Mouse (Mus musculus) embryonic facial prominence, embryonic 12.5 days (tissue): Measurements from ENCODE around the gene Gpr179. TPM values are rescaled to one million over a fixed set of nuclear protein-coding genes. Genes with fewer than 3 reads are reported as not detected.
A peak's percentile ranks its signal among the peaks of the same experiment; 100 is the strongest.
"Not testable (repeated sequence)": the region's sequence is repeated elsewhere in the genome, so short reads cannot be mapped to it uniquely, and the experiment has no call there.

Source experiments
- ATAC-seq: fragments of 200-750 bp; cut with Nextera tagmentation; 2 replicates; pipeline ENCODE4 v1.8.0; 2017; ENCODE audit not compliant: insufficient number of reproducible peaks, insufficient read depth, low FRiP score, low TSS enrichment
- H3K27ac ChIP-seq: fragments of 300-500 bp; sonication (generic); 2 replicates; pipeline ENCODE4 v1.5.1; 2016; ENCODE audit warnings: mild to moderate bottlenecking
- H3K27me3 ChIP-seq: fragments of 300-500 bp; sonication (generic); 2 replicates; pipeline ENCODE4 v1.6.1; 2016; ENCODE audit warnings: mild to moderate bottlenecking, moderate library complexity
- H3K36me3 ChIP-seq: fragments of 300-500 bp; sonication (generic); 2 replicates; pipeline ENCODE4 v1.6.1; 2016; ENCODE audit warnings: mild to moderate bottlenecking
- H3K4me1 ChIP-seq: fragments of 300-500 bp; sonication (generic); 2 replicates; pipeline ENCODE4 v1.6.1; 2016
- H3K4me2 ChIP-seq: fragments of 300-500 bp; sonication (generic); replicated peaks from 2 replicates; pipeline ENCODE4 v1.6.1; 2016; ENCODE audit warnings: mild to moderate bottlenecking, moderate library complexity
- H3K4me3 ChIP-seq: fragments of 300-500 bp; sonication (generic); 2 replicates; pipeline ENCODE4 v1.5.1; 2016; ENCODE audit warnings: mild to moderate bottlenecking
- H3K9ac ChIP-seq: fragments of 300-500 bp; sonication (generic); 2 replicates; pipeline ENCODE4 v1.6.1; 2016; ENCODE audit warnings: mild to moderate bottlenecking, moderate library complexity
- H3K9me3 ChIP-seq: fragments of 300-500 bp; sonication (generic); 2 replicates; pipeline ENCODE4 v1.6.1; 2016; ENCODE audit warnings: mild to moderate bottlenecking, moderate library complexity
- WGBS: fragments of 180-500 bp; shearing (Covaris S2); methylation state at CpG from one replicate; pipeline ENCODE4 v1.1.7; 2016; 5-methylcytosine and 5-hydroxymethylcytosine counted together
- polyA plus RNA-seq: library from polyadenylated mRNA; unstranded; fragments of >200 nt; fragmentation: Nextera tagmentation; extraction: Ambion mirVana; gene quantifications from 2 replicates; pipeline ENCODE4 v1.2.1, GENCODE M21; 2016

Gpr179 gene
- polyA plus RNA-seq, 1 experiment from 2014 or later, result 0.15 TPM

DNA sequence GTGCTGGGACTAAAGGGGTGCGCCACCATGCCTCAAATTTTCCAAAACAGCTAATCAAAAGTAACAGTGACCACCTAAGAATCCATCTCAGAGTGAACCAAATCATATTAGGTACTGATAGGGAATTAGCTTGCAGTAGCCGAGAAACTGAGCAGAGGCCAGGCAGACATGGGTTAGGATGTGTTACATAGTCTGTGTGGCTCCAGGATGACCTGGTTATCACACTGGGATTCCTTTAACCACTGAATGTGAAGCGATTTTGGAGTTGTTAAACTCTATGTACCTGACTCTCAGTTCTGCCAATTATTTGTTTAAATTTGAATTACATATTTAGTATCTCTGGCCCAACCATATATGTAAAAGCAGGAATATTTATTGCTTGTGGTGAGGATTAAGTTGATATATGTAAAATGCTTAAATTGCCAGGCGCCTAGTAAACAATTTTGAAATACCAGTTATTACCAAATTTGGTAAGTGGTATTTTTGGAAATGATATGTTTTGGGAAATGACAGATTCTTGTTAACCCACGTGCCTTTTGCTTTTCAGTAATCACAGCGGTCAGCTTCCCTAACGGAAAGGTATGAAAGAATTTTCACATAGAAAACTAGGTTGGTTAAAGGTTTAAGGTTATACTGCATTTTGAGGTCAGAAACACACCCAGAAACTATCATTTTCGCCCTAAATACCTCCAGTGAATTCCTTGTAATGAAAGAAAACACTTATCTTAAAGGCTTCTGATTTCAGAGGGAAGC, 37.0 kb downstream of the Gpr179 start:
- H3K4me3 ChIP-seq, result peak overlapping the region; percentile 46
- H3K27me3 ChIP-seq, result no peaks in the 10 kb centered on the region
- peak overlapping the region; percentile 61 for H3K27ac ChIP-seq
- H3K9ac ChIP-seq, result no peak overlapping the region
- WGBS, result 45% methylated on average over 8 of the region's 8 CpGs
- no peaks in the 10 kb centered on the region for H3K36me3 ChIP-seq
- ATAC-seq, result no peak
- peak overlapping the region; percentile 18; the same call in 1 of the 2 replicates for H3K4me2 ChIP-seq
- H3K4me1 ChIP-seq, result peaks cover 13% of the 10 kb centered on the region
- H3K9me3 ChIP-seq, result no peaks in the 10 kb centered on the region

DNA sequence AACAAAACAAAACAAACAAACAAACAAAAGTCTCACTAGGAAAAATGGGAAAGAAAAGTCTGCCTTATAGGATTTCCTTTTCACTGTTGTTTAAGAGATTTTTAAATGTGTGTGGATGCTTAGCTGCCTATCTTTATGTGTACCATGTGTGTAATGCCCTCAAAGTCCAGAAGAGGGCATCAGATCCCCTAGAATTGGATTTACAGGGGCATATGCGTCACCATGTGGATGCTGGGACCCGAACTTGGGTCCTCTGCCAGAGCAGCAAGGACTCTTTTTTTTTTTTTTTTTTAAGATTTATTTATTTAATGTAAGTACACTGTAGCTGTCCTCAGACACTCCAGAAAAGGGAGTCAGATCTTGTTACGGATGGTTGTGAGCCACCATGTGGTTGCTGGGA, 37.8 kb downstream of the Gpr179 start:
- H3K4me3 ChIP-seq, result no peak overlapping the region
- H3K4me2 ChIP-seq, result no peak overlapping the region
- peaks cover 20% of the 10 kb centered on the region for H3K4me1 ChIP-seq
- no peak overlapping the region for H3K27ac ChIP-seq
- no peaks in the 10 kb centered on the region for H3K27me3 ChIP-seq
- H3K9ac ChIP-seq, result no peak overlapping the region
- ATAC-seq, result no peak
- 90% methylated on average over 3 of the region's 3 CpGs for WGBS
- no peaks in the 10 kb centered on the region for H3K36me3 ChIP-seq
- no peaks in the 10 kb centered on the region for H3K9me3 ChIP-seq

DNA sequence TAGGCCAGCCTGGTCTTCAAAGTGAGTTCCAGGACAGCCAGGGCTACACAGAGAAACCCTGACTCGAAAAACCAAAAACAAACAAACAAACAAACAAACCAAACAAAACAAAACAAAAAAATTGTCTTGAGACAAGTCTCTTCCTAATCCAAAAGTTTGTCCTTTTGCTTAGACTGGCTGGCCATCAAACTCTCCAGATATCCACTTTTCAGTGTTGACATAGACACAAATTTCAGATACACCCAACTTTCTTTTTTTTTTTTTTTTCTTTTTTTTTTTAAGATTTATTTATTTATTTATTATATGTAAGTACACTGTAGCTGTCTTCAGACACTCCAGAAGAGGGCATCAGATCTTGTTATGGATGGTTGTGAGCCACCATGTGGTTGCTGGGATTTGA, 39.0 kb downstream of the Gpr179 start:
- not testable (repeated sequence) for H3K27ac ChIP-seq, H3K9me3 ChIP-seq, ATAC-seq, H3K4me3 ChIP-seq, H3K9ac ChIP-seq, H3K36me3 ChIP-seq, H3K4me2 ChIP-seq, H3K27me3 ChIP-seq
- H3K4me1 ChIP-seq, result peaks cover 20% of the 10 kb centered on the region
- WGBS, result 73% methylated on average over 1 of the region's 1 CpGs

DNA sequence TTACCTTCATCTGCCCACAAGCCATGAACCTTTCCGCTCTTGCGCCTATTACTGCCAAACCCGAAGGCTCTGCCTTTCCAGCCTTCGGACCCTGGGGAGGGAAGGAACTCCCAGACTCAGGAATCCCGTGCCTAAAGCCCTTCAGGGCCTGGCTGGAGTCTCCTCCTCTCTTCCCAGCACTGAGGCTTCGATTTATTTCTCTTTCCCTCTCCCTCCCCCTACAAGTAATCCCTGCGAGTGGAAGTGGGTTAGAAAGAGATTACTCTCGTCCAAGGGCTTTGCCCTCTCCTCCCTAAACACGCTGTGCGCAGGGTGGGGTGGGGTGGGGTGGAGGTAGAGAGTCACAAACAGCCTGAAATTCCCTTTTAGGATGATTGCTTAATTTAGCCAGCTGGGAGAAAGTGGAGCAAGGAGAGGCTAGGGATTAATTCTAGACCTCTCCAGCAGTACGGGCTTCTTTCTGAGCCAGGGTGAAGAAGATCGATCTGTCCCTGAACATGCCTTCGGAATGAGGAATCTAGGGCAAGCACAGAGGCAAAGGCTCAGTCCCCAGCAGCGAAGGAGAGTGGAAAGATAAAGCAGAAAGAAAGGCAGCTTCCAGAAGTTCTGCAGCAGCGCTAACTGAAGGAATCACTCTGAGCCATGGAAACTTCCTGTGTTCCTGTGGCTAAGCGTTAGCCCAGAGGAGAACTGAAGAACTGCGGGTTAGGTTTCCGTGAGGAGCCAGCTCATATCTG, 40.8 kb downstream of the Gpr179 start:
- H3K27me3 ChIP-seq, result no peaks in the 10 kb centered on the region
- H3K9ac ChIP-seq, result peak overlapping the region; percentile 42
- 2% methylated on average over 18 of the region's 18 CpGs for WGBS
- H3K4me3 ChIP-seq, result peak overlapping the region; percentile 23
- no peaks in the 10 kb centered on the region for H3K36me3 ChIP-seq
- peaks cover 20% of the 10 kb centered on the region for H3K4me1 ChIP-seq
- peak overlapping the region; percentile 80 for H3K27ac ChIP-seq
- 0 out of 2 replicates have a peak, but pooled peaks have one; percentile 50 for ATAC-seq
- no peaks in the 10 kb centered on the region for H3K9me3 ChIP-seq
- H3K4me2 ChIP-seq, result peak overlapping the region; percentile 76

DNA sequence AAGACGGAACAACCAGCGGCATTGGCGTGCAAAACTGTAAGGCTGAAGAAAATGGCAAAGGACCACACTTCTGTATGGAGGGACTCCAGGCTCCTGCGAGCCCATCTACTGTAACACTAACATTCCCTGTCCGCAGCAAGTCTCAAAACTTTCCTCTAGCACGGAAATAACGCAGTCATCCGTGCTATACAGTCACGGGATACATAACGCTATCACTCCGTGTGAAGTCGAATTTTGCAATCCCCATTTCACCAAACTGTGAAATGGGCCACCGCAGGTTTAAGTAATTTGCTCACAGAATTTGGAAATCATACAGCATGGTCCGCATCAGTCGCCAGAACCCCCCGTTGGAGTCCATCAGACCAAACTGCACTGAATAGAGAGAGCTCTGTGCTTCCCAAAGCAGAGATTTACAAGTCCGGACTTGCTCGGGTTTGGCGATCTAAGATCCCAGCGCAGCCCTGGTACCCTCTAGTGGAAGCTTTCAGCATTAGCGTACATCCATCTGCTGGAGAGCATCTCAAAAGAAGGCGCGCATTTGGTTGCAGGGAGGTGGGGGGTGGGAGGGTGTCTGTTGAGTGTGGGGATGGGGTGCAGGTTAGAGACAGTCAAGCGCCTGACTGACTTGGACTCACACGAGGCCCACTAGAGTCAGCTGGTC, 41.8 kb downstream of the Gpr179 start:
- peak; percentile 80 for ATAC-seq
- Histone ChIP-seq H3K4me2 (peak overlapping the region; percentile 76), H3K9me3 (no peaks in the 10 kb centered on the region), H3K9ac (peak overlapping the region; percentile 44), H3K27me3 (no peaks in the 10 kb centered on the region), H3K36me3 (no peaks in the 10 kb centered on the region), H3K4me3 (peak overlapping the region; percentile 39), H3K4me1 (peaks cover 20% of the 10 kb centered on the region), H3K27ac (no peak overlapping the region)
- WGBS, result under 1% methylated on average over 25 of the region's 25 CpGs

DNA sequence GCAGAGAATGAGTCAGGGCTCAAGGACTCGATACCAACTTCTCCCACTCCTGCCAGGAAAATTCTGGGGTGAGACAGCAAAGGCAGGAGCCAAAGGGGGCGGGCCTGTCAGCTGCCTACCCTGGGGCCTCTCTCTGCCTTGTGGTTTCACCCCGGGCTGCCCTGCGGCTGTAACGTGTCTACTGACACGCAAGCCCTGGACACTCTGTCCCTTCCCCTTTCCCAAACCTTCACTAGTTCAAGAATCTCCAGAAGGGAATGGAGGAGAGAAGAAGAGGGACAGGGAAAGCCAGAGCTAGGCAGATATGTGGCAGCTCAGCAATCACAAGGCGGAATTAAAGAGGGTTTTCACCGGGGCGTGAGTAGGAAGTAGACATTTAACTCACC, 42.4 kb downstream of the Gpr179 start:
- peak overlapping the region; percentile 76 for H3K4me2 ChIP-seq
- peak overlapping the region; percentile 44 for H3K9ac ChIP-seq
- no peak for ATAC-seq
- no peaks in the 10 kb centered on the region for H3K36me3 ChIP-seq
- H3K4me3 ChIP-seq, result peak overlapping the region; percentile 39
- H3K4me1 ChIP-seq, result peaks cover 20% of the 10 kb centered on the region
- H3K27ac ChIP-seq, result no peak overlapping the region
- H3K27me3 ChIP-seq, result no peaks in the 10 kb centered on the region
- no peaks in the 10 kb centered on the region for H3K9me3 ChIP-seq
- WGBS, result 4% methylated on average over 9 of the region's 9 CpGs

DNA sequence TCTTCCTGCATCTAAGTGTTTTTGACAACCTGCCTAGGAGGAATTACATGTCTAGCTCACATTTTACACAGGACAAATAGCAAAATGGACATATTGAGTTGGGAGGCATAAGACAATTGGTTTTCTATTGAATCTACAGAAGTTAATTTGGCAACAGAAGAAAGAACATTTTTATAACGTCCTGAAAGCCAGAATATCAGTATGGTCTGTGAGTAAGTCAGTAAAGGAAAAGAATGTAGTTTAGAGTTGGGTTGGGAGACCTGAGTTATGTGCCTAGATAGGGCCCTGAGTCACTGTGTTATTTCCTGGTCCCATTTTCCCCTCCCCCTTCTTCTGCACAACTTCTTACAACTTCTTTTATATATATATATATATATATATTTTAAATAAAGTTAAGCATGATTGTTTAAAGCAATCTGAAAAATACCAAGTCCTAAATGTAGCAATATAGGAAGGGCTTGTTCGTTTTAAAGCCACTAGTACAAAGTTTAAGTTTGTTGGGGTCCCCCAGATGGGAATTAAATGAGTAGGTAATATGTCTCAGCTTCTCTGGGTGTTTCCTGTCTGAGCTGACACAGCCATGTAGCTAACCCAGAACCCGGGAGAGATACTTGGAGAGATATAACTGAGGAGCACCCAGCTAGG, 42.9 kb downstream of the Gpr179 start:
- Histone ChIP-seq H3K4me3 (peak overlapping the region; percentile 39), H3K4me2 (peak overlapping the region; percentile 76)

DNA sequence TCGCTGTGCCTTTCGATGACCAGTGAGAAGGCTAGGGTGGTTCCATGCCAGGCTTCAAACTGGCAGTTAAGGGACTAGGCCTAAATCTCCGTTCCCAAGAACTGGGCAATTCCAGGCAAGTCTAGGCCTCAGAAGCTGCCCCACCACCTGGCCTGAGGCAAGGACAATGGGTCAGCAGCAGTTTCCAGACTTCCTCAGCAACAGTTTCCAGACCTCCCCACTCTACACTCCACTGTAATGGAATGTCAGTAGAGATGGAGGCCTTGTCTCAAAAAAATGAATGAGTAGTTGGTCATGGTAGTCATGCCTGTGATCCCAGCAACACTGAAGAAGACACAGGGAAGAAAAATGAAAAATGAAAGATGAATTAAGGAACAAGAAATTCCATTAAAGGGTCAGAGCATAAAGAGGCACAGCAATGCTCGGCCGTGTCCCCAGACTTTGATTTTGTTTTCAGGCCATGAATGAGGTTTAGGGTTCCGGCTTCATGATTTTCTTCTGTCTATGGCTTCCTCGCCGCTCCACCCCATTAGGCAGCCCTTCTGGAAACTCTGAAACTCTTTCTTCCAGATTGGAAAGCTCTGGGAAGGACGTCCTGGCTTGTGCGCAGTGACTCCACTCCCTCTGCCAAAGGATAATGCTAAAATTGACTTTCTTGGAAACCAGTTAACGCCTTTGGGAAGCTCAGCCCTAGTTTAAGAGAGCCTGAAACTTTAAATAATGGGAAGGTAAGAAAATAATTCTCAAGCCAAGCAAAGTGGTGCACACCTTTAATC, 44.4 kb downstream of the Gpr179 start:
- no peak for ATAC-seq
- WGBS, result 93% methylated on average over 11 of the region's 11 CpGs

More for the DNA sequence above, 42.9 kb downstream of the Gpr179 start:
- Histone ChIP-seq H3K4me1 (peaks cover 20% of the 10 kb centered on the region), H3K36me3 (no peaks in the 10 kb centered on the region), H3K9me3 (no peaks in the 10 kb centered on the region), H3K9ac (0 out of 2 replicates have a peak overlapping the region, but pooled peaks have one; percentile 44), H3K27ac (no peak overlapping the region), H3K27me3 (no peaks in the 10 kb centered on the region)
- ATAC-seq, result no peak
- 48% methylated on average over 3 of the region's 3 CpGs for WGBS

DNA sequence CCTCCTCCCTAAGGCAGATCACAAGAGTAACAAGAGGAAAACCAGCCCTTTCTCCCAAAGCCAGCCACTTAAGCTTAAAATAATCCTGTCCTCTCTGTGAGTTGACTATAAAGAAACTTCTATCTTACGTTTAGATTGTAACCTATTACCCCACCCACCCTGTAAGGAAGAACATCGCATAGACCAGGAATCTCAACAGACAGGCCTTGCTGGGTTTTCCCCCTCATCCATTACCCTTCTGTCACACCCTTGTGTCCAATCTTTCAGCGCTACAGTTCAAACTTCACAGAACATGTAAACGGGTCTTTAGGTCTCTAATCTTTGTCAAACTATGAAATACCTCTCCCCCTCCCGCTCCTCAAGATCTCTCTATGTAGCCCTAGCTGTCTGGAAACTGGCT, 47.2 kb downstream of the Gpr179 start:
- 80% methylated on average over 5 of the region's 5 CpGs for WGBS
- Histone ChIP-seq H3K36me3 (no peaks in the 10 kb centered on the region), H3K4me2 (no peak overlapping the region), H3K4me1 (peaks cover 5% of the 10 kb centered on the region), H3K9me3 (no peaks in the 10 kb centered on the region), H3K9ac (no peak overlapping the region), H3K4me3 (no peak overlapping the region), H3K27me3 (no peaks in the 10 kb centered on the region), H3K27ac (no peak overlapping the region)
- no peak for ATAC-seq

More for the DNA sequence above, 44.4 kb downstream of the Gpr179 start:
- no peak overlapping the region for H3K4me2 ChIP-seq
- no peak overlapping the region for H3K4me3 ChIP-seq
- H3K36me3 ChIP-seq, result no peaks in the 10 kb centered on the region
- no peaks in the 10 kb centered on the region for H3K27me3 ChIP-seq
- H3K27ac ChIP-seq, result no peak overlapping the region
- H3K9ac ChIP-seq, result no peak overlapping the region
- peaks cover 20% of the 10 kb centered on the region for H3K4me1 ChIP-seq
- H3K9me3 ChIP-seq, result no peaks in the 10 kb centered on the region

DNA sequence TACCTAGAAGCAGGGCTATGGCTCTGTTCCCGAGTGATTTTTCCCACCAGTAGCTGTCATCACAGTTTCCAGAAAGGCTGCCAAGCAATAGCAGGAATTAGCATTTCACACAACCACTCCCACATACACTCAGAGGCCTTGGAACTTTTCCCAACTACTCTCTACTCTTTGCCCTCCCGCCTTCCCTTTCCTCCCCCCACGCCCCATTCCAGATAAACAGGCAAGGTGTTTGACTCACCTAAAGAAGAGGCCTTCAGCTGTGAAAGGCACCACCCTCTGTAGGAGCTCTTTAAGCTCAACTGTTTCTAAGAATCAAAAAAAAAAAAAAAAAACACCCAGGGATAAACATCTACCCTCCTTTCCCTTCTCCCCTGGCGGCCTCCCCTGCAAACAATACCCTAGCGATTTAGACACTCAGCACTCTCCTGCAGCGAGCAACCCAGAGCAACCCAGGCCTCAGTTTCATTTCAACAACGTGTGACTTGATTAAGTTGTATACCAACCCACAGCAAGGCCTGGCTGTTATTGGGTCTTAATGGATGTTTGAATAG, 49.6 kb downstream of the Gpr179 start:
- no peaks in the 10 kb centered on the region for H3K36me3 ChIP-seq
- no peaks in the 10 kb centered on the region for H3K9me3 ChIP-seq
- H3K27me3 ChIP-seq, result no peaks in the 10 kb centered on the region
- no peak for ATAC-seq
- H3K4me2 ChIP-seq, result no peak overlapping the region
- H3K9ac ChIP-seq, result no peak overlapping the region
- H3K4me3 ChIP-seq, result no peak overlapping the region
- no peaks in the 10 kb centered on the region for H3K4me1 ChIP-seq
- WGBS, result 35% methylated on average over 7 of the region's 7 CpGs
- H3K27ac ChIP-seq, result no peak overlapping the region

DNA sequence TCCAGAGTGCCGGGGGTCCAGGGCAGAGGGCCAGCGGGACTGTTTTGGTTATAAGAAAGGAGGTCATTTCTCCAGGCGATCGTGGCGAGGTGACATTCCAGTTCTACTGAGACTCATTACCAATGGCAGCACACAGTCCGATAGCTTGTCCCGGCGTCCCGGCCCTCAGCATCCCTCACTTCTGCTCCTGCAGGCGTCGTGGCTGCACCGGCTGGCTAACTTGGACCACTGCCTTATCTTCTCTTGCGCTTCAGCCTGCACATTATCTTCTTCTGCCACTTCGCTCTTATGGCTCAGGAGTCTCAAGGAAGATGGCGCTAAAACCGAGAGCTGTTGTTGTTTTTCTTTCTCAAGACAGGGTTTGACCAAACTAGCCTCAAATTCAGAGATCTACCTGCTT, 50.5 kb downstream of the Gpr179 start:
- Histone ChIP-seq H3K4me1 (no peaks in the 10 kb centered on the region), H3K27me3 (no peaks in the 10 kb centered on the region), H3K9ac (no peak overlapping the region), H3K4me2 (no peak overlapping the region), H3K27ac (no peak overlapping the region), H3K4me3 (no peak overlapping the region), H3K36me3 (no peaks in the 10 kb centered on the region), H3K9me3 (no peaks in the 10 kb centered on the region)
- 88% methylated on average over 16 of the region's 16 CpGs for WGBS
- no peak for ATAC-seq
